Mouse (Mus musculus) brain, embryonic 14.5 days (tissue): ENCODE results near the gene Nsmce3.

Source experiments
- CTCF ChIP-seq: fragments of 200-500 bp; IDR thresholded peaks from 2 replicates; pipeline ENCODE4 v1.5.1; 2012; ENCODE audit warnings: inconsistent platforms, mild to moderate bottlenecking, moderate library complexity, borderline replicate concordance; ENCODE audit not compliant: insufficient read depth, insufficient read length; ENCODE audit errors: extremely low read depth
- POLR2A ChIP-seq: fragments of 200-500 bp; IDR thresholded peaks from 2 replicates; pipeline ENCODE4 v1.6.1; 2012; ENCODE audit warnings: mild to moderate bottlenecking, inconsistent platforms, borderline replicate concordance; ENCODE audit not compliant: poor library complexity, insufficient read depth, insufficient read length, severe bottlenecking; ENCODE audit errors: extremely low read depth

DNA sequence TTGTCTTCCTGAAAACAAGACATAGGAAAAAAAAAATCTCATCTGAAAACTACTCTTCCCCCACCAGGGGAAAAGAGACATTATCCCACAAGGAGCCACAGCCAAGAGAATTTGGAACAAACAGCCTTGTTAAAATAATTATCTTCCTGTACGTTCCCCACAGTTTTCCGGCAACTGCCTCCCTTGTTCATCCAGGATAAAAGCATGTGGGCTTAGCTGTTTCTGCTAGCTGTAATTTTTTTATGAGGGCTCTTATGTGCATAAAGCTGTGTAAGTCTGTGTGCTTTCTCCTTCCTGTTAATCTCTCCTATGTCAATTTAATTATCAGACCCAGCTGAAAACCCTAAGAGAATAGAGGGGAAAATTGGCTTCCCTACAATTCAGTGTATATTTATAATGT lies 42.3 kb upstream of the Nsmce3 start:
- TF ChIP-seq CTCF (no peak), POLR2A (no peak)
